Mouse (Mus musculus) brain, embryonic 14.5 days (tissue): ENCODE measurements around the gene Zfp1. TPM values are rescaled to one million over a fixed set of nuclear protein-coding genes. Genes with fewer than 3 reads are reported as not detected.

Experiments used
- DNase-seq: peaks from one replicate; pipeline ENCODE4 v3.0.0-alpha.2; 2011; ENCODE audit warnings: low read depth
- CTCF ChIP-seq: fragments of 200-500 bp; IDR thresholded peaks from 2 replicates; pipeline ENCODE4 v1.5.1; 2012; ENCODE audit warnings: inconsistent platforms, mild to moderate bottlenecking, moderate library complexity, borderline replicate concordance; ENCODE audit not compliant: insufficient read depth, insufficient read length; ENCODE audit errors: extremely low read depth
- POLR2A ChIP-seq: fragments of 200-500 bp; IDR thresholded peaks from 2 replicates; pipeline ENCODE4 v1.6.1; 2012; ENCODE audit warnings: mild to moderate bottlenecking, inconsistent platforms, borderline replicate concordance; ENCODE audit not compliant: poor library complexity, insufficient read depth, insufficient read length, severe bottlenecking; ENCODE audit errors: extremely low read depth
- polyA plus RNA-seq: library from polyadenylated mRNA; depleted of rRNA; stranded (reverse); fragments of >200 nt; gene quantifications from 2 replicates; pipeline ENCODE4 v1.2.3, GENCODE M21; 2012

The Zfp1 gene
- polyA plus RNA-seq, 1 experiment: 25.9 TPM

DNA sequence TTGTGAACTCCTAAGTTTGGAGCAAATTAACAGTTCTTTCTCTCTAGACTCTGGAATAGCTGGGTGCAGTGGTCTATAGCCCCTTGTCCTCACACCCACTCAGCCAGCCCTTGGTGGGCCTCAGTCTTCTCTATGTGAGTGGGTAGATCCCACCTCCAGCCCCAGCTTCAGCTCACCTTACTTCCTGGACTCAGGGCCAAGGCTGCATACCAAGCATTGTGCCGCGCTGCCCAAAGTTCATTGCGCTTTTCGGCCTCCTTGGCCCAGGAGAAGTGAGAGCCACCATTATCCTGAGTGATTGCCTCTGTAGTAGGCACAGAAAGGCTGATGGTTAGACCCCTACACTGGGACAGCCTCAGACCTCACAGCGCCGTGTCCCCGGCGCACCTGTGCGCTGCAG lies 15.3 kb upstream of the Zfp1 start:
- TF ChIP-seq CTCF (no peak), POLR2A (no peak)
- DNase-seq: no peak

DNA sequence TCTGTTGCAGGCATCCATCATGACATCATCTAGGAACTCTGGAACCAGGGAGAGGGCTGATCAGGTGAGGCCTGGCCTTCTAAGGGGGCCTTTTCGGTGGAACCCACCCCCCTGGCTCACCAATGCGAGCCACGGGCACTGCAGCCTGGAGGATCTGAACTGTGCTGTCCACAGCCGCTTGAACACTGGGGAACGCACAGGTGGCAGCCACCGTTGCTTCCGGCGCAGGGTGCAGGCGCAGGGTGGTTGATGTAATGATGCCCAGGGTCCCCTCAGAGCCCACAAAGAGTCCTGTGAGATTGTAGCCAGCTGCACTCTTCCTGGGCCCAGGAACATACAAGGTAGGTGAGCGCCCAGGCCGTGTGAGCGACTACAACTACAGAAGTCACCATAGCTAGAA lies 14.8 kb upstream of the Zfp1 start:
- TF ChIP-seq CTCF (no peak), POLR2A (no peak)

DNA sequence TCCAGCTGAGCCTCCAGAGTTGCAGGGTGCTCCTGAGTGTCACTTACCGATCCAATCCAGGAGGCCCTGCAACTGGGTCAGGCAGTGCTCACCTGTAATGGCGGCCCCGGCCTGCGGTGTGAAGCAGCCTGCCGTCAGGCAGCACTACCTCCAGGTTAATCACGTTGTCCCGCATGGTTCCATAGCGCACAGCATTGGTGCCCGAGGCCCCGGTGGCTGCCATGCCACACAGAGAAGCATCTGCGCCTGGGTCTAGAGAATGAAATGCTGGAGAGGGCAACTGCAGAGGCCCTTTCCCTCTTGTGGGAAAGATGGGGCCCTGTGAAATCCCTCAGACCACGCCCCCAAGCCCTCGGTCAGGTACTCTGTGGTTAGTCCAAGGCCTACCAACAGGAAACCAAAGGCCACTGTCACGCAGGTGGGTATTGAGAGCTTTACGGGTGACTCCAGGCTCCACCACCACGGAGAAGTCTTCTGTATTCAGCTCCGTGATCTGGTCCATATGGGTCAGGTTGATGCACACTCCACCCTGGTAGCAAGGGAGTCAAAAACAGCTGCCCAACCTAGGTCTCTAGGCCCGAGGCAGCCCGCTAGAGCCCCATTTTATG lies 14.2 kb upstream of the Zfp1 start:
- TF ChIP-seq POLR2A (no peak), CTCF (no peak)
- no peak for DNase-seq

More for the DNA sequence above, 14.8 kb upstream of the Zfp1 start:
- no peak for DNase-seq

DNA sequence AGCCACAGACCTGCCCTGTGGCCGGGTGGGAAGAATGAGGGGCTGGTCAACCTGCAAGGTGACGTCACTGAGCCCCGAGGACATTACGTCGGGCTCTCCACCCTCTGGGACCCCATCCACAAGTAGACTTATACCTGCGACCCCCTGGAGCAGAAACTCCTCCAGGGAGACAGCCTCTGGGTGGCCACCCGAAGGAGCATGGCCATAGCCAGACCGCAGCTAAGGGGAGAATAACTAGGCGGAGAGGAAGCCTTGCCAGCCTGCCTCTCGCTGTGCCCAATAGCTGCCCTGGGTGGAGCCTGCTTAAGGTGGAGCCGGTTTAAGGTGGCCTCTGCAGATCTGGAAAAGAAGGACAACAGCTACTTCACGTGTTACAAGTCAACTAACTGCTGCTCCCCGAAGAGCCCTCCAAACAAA lies 13.1 kb upstream of the Zfp1 start, which contains the start of gene Ldhd:
Gene Ldhd (minus strand): TSS at position 270 of the 417 bp plus-strand sequence.
- TF ChIP-seq POLR2A: no peak

DNA sequence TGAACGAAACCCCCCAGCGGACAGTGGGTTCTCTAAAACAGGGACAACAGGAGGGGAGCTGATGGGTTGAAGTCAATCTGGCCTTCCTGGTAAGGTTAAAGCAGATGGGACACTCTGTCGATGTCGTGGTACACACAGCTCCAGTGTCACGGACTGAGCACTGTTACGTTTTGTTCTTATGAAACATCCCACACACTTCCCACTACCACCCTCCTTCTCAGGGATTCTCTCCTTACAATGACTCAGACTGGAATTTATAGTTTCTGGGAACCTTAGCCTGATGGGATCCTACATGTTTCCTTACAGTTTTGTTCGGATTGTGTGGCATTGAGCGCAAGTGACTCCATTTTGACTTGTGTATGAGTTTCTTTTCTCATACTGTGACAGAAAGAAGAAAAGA lies 11.6 kb upstream of the Zfp1 start:
- DNase-seq: no peak
- no peak for TF ChIP-seq POLR2A
- no peak for TF ChIP-seq CTCF

More for the DNA sequence above, 13.1 kb upstream of the Zfp1 start, which contains the start of gene Ldhd:
- DNase-seq: peak; percentile 26

DNA sequence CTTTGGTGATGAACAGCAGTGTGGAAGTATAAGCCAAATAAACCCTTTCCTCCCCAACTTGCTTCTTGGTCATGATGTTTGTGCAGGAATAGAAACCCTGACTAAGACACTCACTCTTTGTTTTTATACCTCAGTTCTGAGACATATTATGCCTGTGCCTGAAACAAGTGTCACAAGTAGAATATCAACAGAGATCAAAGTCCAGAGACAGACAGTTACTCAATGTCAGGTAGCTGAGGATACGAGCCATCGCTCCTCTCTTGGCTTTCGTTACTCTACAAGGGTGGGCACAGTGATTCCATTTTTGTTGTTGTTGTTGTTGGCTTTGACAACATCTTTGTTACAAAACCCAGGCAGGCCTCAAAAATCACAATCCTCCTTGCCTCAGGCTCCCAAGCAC lies 10.2 kb upstream of the Zfp1 start:
- DNase-seq: no peak
- TF ChIP-seq CTCF (no peak), POLR2A (no peak)

DNA sequence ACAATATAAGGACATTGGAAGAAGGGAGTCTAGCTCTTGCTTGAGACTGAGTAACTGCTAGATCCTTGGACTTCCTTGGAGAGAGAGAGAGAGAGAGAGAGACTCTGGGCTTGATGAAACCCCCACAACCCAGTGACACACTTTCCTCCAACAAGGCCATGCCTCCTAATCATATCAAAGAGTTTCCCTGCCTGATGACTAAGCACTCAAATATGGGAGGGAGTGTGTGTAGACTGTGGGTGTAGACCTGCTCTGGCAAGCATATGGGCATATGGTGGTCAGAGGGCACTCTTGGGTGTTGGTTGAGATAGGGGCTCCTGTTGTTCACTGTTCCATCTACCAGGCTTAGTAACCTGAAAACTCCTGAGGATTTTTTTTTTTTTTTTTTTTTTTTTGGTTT lies 5.1 kb upstream of the Zfp1 start:
- TF ChIP-seq POLR2A (no peak), CTCF (no peak)
- no peak for DNase-seq

DNA sequence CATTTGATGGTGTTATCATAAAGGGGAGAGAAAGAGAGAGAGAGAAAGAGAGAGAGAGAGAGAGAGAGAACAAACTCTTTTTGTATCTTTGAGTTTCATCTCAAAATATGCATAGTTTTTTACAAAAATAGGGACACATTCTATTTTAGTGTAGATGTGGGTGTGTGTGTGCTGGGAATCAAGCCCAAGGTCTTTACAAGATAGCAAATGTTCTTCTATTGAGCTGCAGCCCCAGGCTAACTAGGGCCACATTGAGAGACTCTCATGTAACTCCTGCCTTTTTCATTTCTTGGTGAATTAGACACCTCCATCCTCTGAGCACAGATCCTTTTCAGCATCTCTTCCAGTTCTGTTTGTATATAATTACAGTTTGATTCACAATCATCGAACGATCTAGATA lies 2.1 kb upstream of the Zfp1 start:
- no peak for TF ChIP-seq POLR2A
- TF ChIP-seq CTCF: no peak
- DNase-seq: no peak

DNA sequence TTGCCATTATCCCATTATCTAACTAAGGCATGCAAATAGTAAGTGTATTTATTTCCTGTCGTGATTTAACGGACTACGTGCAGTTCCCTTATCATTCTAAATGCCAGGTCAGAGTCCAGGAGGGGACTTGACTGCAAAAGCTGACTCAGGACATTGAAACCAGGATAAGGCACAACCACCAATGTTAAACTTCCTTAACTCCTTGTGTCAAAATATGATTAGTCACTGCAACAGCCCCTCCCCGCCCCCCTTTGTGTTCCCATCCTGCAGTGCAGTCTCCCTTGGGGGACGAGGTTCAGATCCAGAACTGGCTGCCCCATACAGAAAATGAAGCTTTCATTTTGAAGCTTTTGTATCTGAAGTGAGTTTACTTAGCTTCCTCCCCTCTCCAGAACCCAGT lies 705 bp upstream of the Zfp1 start:
- TF ChIP-seq POLR2A: no peak
- TF ChIP-seq CTCF: no peak
- DNase-seq: no peak

DNA sequence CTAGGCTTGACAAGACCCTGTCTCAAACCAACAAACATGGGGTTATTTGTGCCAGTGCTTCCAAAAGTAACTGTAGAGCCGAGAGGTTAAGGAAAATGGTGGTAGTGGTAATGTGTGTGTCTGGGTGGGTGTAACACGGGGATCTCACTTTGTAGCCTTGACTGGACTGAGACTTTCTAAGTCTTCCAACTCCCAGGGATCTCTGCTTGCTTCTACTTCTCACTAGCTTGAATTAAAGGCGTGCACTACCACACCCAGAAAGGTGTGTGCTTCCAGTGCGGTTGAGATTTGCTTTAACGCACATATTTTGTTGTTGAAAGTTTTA lies 300 bp upstream of the Zfp1 start:
- TF ChIP-seq POLR2A (no peak), CTCF (no peak)
- DNase-seq: no peak

DNA sequence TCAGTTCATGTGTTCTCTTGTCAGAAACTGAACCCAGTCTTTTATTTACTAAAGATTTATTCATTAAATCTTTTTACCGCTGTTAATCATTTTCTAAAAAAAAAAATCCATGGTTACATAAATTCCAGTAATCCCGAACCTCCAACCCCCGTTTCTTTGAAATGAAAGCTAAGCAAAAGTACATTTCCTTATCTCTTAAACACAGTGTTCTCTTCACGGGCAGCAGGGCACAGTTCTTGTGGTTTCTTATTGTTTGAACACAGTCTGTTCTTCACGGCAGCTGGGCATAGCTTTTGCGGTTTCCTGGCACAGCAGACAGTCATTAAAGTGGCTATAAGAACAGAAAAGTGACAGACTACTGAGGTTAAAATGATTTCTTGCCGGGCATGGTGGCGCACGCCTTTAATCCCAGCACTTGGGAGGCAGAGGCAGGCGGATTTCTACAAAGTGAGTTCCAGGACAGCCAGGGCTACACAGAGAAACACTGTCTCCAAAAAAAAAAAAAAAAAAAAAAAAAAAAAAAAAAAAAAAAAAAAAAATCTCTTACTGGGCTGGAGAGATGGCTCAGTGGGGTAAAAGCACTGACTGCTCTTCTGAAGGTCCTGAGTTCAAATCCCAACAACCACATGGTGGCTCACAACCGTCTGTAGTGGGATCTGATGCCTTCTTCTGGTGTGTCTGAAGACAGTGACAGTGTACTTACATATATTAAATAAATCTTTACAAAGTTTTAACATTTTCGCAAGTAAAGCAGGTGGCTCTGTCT lies 1.3 kb downstream of the Zfp1 start:
- peak; percentile 63 for DNase-seq

DNA sequence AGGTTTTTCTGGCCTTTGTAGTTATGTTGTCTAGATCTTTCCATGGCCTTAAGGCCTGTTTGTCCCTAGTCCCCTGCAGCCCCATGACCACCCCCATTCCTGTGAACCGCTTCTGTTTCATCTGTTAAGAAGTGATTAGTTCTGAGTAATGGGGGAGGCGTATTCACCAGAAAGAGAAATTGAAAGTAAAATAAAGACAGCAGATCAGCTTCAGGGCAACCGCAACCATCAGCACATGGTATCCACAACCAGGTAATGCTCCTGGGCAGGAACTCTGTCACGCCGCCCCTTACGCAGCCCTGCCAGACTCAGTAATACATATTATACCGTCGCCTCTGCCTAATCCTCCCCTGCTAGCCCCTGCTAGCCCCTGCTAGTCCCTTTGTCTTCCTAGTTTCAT lies 2.5 kb downstream of the Zfp1 start:
- no peak for DNase-seq
- TF ChIP-seq POLR2A (no peak), CTCF (no peak)
